ENCODE assay signal across 19 mouse cellular contexts in genomic region chr4:46556933-46557332, GRCm38 (mm10). TPM values are rescaled to one million over a fixed set of nuclear protein-coding genes. Genes with fewer than 3 reads are reported as not detected.
A peak's percentile ranks its signal among the peaks of the same experiment; 100 is the strongest.
DNase-seq lines count a peak whose midpoint lies in the region; ATAC-seq and TF ChIP-seq lines count a peak whose summit lies in the region.
"Had no signal": no experiment of that assay in that cellular context is flagged by ENCODE, and none has a peak within 500 bp of the region (broad histone marks: within the 10 kb centered on the region; RNA-seq: fewer than 3 reads in every experiment).

No protein-coding gene starts in this region.

- WGBS in spleen, adult 2 months, result 61% methylated on average over 3 of the region's 3 CpGs
- 69% methylated on average over 3 of the region's 3 CpGs for WGBS in macrophage (ENCODE audit: missing documents)

- H3K27me3 ChIP-seq in spleen, adult 2 months (ENCODE audit: control insufficient read depth, insufficient read depth, low read length), result no peaks in the 10 kb centered on the region
- H3K27me3 ChIP-seq: embryonic facial prominence, embryonic 13.5 days; forebrain, embryonic 12.5 days; hindbrain, embryonic 15.5 days had no signal

- ATAC-seq in CD4-positive, CD25-positive, alpha-beta regulatory T cell, adult 4 months, result peak; percentile 63
- ATAC-seq in inflammation-experienced regulatory T-cells, adult 6 months, result peak; percentile 59
- ATAC-seq: forebrain, embryonic 16.5 days had no signal

- H3K4me3 ChIP-seq in spleen, adult 2 months (ENCODE audit: extremely low read depth, insufficient read depth, insufficient read length), result no peak overlapping the region
- no peak overlapping the region for H3K4me3 ChIP-seq in macrophage (ENCODE audit: inconsistent target)
- H3K4me3 ChIP-seq: embryonic facial prominence, embryonic 13.5 days; forebrain, embryonic 12.5 days; heart, embryonic 13.5 days; hindbrain, embryonic 15.5 days had no signal

- peaks cover 59% of the 10 kb centered on the region for H3K79me2 ChIP-seq in macrophage (ENCODE audit: inconsistent target)

- no peak for TF ChIP-seq POLR2A in spleen, adult 2 months (IDR thresholded peaks at IDR 0.05; ENCODE audit: low read depth, low read length)

- H3K36me3 ChIP-seq in spleen, adult 2 months (ENCODE audit: control insufficient read depth, insufficient read depth, low read length), result peaks cover 4% of the 10 kb centered on the region
- H3K36me3 ChIP-seq in macrophage (ENCODE audit: inconsistent target), result peaks cover 3% of the 10 kb centered on the region; the same call in 1 of the 2 replicates
- H3K36me3 ChIP-seq: embryonic facial prominence, embryonic 13.5 days; forebrain, embryonic 12.5 days; heart, embryonic 13.5 days had no signal

- TF ChIP-seq CTCF in spleen, adult 2 months (IDR thresholded peaks at IDR 0.05; ENCODE audit: extremely low read depth, insufficient read depth, insufficient read length, insufficient replicate concordance), result no peak

- peak overlapping the region; percentile 36; the same call in 1 of the 2 replicates for H3K27ac ChIP-seq in spleen, adult 2 months (ENCODE audit: insufficient read depth, low read length)
- H3K27ac ChIP-seq in macrophage, result peak overlapping the region; percentile 96; the same call in 1 of the 2 replicates
- H3K27ac ChIP-seq: embryonic facial prominence, embryonic 13.5 days; forebrain, embryonic 12.5 days; heart, embryonic 13.5 days; hindbrain, embryonic 15.5 days had no signal

- DNase-seq in spleen, adult 2 months (ENCODE audit: low read depth in 1 of 2, low spot score in 2 of 2), result no peak
- no peak for DNase-seq in spleen, postnatal 4 days (ENCODE audit: low spot score in 2 of 2)
- no peak for DNase-seq in adrenal gland, adult 2 months
- DNase-seq in kidney, adult 11 months, result no peak
- no peak for DNase-seq in layer of hippocampus, postnatal 25 days (ENCODE audit: extremely low spot score in 1 of 2, low spot score in 1 of 2)
- DNase-seq: adrenal gland, postnatal 25 days; cerebellum, adult 18-20 months; cerebellum, adult 9-11 months; cerebellum, postnatal 36 days; gastrocnemius, postnatal 14 days; heart, postnatal 36 days had no signal

- peaks cover 39% of the 10 kb centered on the region for H3K4me1 ChIP-seq in spleen, adult 2 months (ENCODE audit: control insufficient read depth, insufficient read depth, insufficient read length)
- H3K4me1 ChIP-seq: embryonic facial prominence, embryonic 13.5 days; forebrain, embryonic 12.5 days; hindbrain, embryonic 15.5 days had no signal

RNA-seq across cellular contexts. Expression of gene Trim14, which starts 21.0 kb away (rescaled TPM):
- 26.9 and 45.0 TPM in 2 replicates for polyA plus RNA-seq in spleen, adult 2 months (2012; rRNA removed)
- polyA plus RNA-seq in CD4-positive, CD25-positive, alpha-beta regulatory T cell, adult 4 months (2017; shearing (Covaris generic)), result 10 to 100 TPM; 33.2 to 35.8 TPM
- 10 to 100 TPM; 19.2 to 34.4 (median 32.0) TPM for polyA plus RNA-seq in inflammation-experienced regulatory T-cells, adult 6 months (2017; shearing (Covaris generic))
- total RNA-seq in macrophage (2018; cell fraction: chromatin; rRNA removed), result 100 to 1,000 TPM in 20 of 26 experiments, 10 to 100 TPM in 6; 40.3 to 320 (median 186) TPM
- total RNA-seq in macrophage (2018; cell fraction: cytosol; rRNA removed), result 100 to 1,000 TPM in 14 of 26 experiments, 10 to 100 TPM in 12; 40.9 to 189 (median 109) TPM
- total RNA-seq in macrophage (2018; cell fraction: nucleus; rRNA removed), result 100 to 1,000 TPM in 20 of 26 experiments, 10 to 100 TPM in 6; 47.0 to 265 (median 151) TPM
- polyA plus RNA-seq in macrophage (2018), result 89.8 to 107 TPM (median 90.1 TPM) in 3 replicates
- total RNA-seq in adrenal gland, adult 2 months (2021), result 1 to 10 TPM; 4.9 to 5.8 TPM
- polyA plus RNA-seq in adrenal gland, adult 2 months (2012; rRNA removed), result 16.0 and 21.3 TPM in 2 replicates
- total RNA-seq in layer of hippocampus, postnatal 25 days (2021), result under 1 TPM; 0.42 to 0.54 TPM

RNA-seq across cellular contexts. Expression of gene Coro2a, which starts 45.1 kb away (rescaled TPM):
- polyA plus RNA-seq in spleen, adult 2 months (2012; rRNA removed), result 36.0 and 51.3 TPM in 2 replicates
- 100 to 1,000 TPM; 104 to 110 TPM for polyA plus RNA-seq in CD4-positive, CD25-positive, alpha-beta regulatory T cell, adult 4 months (2017; shearing (Covaris generic))
- polyA plus RNA-seq in inflammation-experienced regulatory T-cells, adult 6 months (2017; shearing (Covaris generic)), result 100 to 1,000 TPM in 2 of 3 experiments, 10 to 100 TPM in 1; 81.9 to 140 (median 126) TPM
- total RNA-seq in macrophage (2018; cell fraction: chromatin; rRNA removed), result 100 to 1,000 TPM in 16 of 26 experiments, 10 to 100 TPM in 10; 19.8 to 277 (median 119) TPM
- 10 to 100 TPM; 44.6 to 93.4 (median 63.3) TPM for total RNA-seq in macrophage (2018; cell fraction: cytosol; rRNA removed)
- 100 to 1,000 TPM in 9 of 26 experiments, 10 to 100 TPM in 17; 29.9 to 258 (median 87.1) TPM for total RNA-seq in macrophage (2018; cell fraction: nucleus; rRNA removed)
- polyA plus RNA-seq in macrophage (2018), result 34.5 to 36.9 TPM (median 35.4 TPM) in 3 replicates
- total RNA-seq in adrenal gland, adult 2 months (2021), result 1 to 10 TPM; 2.2 to 2.8 TPM
- 8.7 and 12.4 TPM in 2 replicates for polyA plus RNA-seq in adrenal gland, adult 2 months (2012; rRNA removed)
- 10 to 100 TPM; 17.3 to 18.6 TPM for total RNA-seq in layer of hippocampus, postnatal 25 days (2021)
